Mouse (Mus musculus) hindbrain, embryonic 11.5 days (tissue): Measurements from ENCODE around the gene Amigo1. TPM values are rescaled to one million over a fixed set of nuclear protein-coding genes. Genes with fewer than 3 reads are reported as not detected.

Source experiments
- ATAC-seq: fragments of 200-750 bp; cut with Nextera tagmentation; 2 replicates; pipeline ENCODE4 v1.8.0; 2017; ENCODE audit warnings: mild to moderate bottlenecking, moderate TSS enrichment, moderate library complexity; ENCODE audit not compliant: low FRiP score
- DNase-seq: peaks from one replicate; pipeline ENCODE4 v3.0.0-alpha.2; 2015; ENCODE audit warnings: low spot score
- H3K27ac ChIP-seq: fragments of 300-500 bp; sonication (generic); 2 replicates; pipeline ENCODE4 v1.5.1; 2014; ENCODE audit warnings: mild to moderate bottlenecking, low read depth, low read length
- H3K27me3 ChIP-seq: fragments of 300-500 bp; sonication (generic); 2 replicates; pipeline ENCODE4 v1.6.1; 2014; ENCODE audit warnings: mild to moderate bottlenecking, low read length, moderate library complexity, mixed read lengths; ENCODE audit not compliant: control insufficient read depth, insufficient read depth
- H3K36me3 ChIP-seq: fragments of 300-500 bp; sonication (generic); 2 replicates; pipeline ENCODE4 v1.6.1; 2014; ENCODE audit warnings: mild to moderate bottlenecking, low read length, moderate library complexity, mixed read lengths; ENCODE audit not compliant: control insufficient read depth, insufficient read depth
- H3K4me1 ChIP-seq: fragments of 300-500 bp; sonication (generic); replicated peaks from 2 replicates; pipeline ENCODE4 v1.6.1; 2014; ENCODE audit warnings: low read length, mixed read lengths; ENCODE audit not compliant: control insufficient read depth, insufficient read depth
- H3K4me2 ChIP-seq: fragments of 300-500 bp; sonication (generic); replicated peaks from 2 replicates; pipeline ENCODE4 v1.6.1; 2014; ENCODE audit warnings: mild to moderate bottlenecking, low read depth, low read length
- H3K4me3 ChIP-seq: fragments of 300-500 bp; sonication (generic); 2 replicates; pipeline ENCODE4 v1.5.1; 2014; ENCODE audit warnings: low read depth, low read length
- H3K9ac ChIP-seq: fragments of 300-500 bp; sonication (generic); 2 replicates; pipeline ENCODE4 v1.6.1; 2014; ENCODE audit warnings: low read depth, low read length
- H3K9me3 ChIP-seq: fragments of 300-500 bp; sonication (generic); 2 replicates; pipeline ENCODE4 v1.6.1; 2016; ENCODE audit warnings: low read length; ENCODE audit not compliant: control insufficient read depth
- WGBS: fragments of 180-500 bp; shearing (Covaris S2); extraction: QIAGEN DNeasy Blood & Tissue Kit; methylation state at CpG from one replicate; pipeline ENCODE4 v1.1.7; 2014; 5-methylcytosine and 5-hydroxymethylcytosine counted together
- polyA plus RNA-seq: library from polyadenylated mRNA; unstranded; fragments of >200 nt; fragmentation: Nextera tagmentation; extraction: Ambion mirVana; gene quantifications from 2 replicates; pipeline ENCODE4 v1.2.1, GENCODE M21; 2014

The Amigo1 gene
- polyA plus RNA-seq, 1 experiment from 2014 or later, result 4.2 TPM

DNA sequence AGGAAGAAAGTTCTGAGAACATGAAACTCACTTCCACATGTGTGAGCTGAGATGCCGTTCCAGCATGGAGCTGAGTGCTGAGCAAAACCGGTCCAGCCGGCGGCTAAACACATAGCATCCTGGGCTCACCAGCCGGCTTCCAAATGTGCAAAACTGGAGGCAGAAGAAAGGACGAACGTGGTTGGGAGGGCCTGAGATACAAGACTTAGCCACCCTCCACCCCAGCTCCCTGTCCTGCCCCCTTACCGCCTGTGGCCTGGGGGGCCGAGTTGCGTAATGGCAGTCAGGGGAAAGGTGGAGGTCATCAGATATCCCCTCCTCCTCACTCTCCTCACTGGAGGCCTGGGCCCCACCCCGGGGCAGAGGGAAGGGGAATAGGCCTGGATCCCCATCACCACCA lies 18.3 kb downstream of the Amigo1 start:
- Histone ChIP-seq H3K36me3 (peaks cover 3% of the 10 kb centered on the region; the same call in 1 of the 2 replicates), H3K27ac (no peak overlapping the region), H3K4me3 (no peak overlapping the region), H3K9ac (no peak overlapping the region), H3K9me3 (no peaks in the 10 kb centered on the region), H3K4me1 (peaks cover 3% of the 10 kb centered on the region), H3K27me3 (no peaks in the 10 kb centered on the region), H3K4me2 (no peak overlapping the region)
- 90% methylated on average over 11 of the region's 11 CpGs for WGBS
- ATAC-seq (no peak), DNase-seq (no peak)

DNA sequence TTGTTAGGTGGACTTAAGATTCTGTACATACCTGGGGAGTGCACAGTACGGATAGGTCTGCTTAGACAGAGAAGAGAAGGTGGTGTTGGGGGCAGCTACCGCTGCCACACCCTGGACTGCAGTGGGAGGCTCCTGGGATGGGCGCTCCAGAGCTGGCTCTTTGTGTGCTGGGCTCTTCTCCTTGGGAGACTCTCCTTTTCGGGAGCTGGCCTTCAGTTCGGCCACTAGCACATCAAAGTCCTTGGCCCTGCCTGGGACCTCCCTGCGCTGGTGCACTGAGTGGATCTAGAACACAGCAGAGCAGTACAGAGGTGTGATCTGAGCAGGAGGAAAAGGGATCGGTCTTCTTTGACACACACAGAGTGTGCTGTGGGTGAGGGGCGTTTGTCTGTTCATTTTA lies 19.5 kb downstream of the Amigo1 start:
- DNase-seq (no peak), ATAC-seq (no peak)
- Histone ChIP-seq H3K27ac (no peak overlapping the region), H3K4me1 (peaks cover 3% of the 10 kb centered on the region), H3K9me3 (no peaks in the 10 kb centered on the region), H3K9ac (no peak overlapping the region), H3K4me3 (no peak overlapping the region), H3K36me3 (peaks cover 3% of the 10 kb centered on the region; the same call in 1 of the 2 replicates), H3K27me3 (no peaks in the 10 kb centered on the region), H3K4me2 (no peak overlapping the region)
- 83% methylated on average over 8 of the region's 8 CpGs for whole genome bisulfite sequencing

DNA sequence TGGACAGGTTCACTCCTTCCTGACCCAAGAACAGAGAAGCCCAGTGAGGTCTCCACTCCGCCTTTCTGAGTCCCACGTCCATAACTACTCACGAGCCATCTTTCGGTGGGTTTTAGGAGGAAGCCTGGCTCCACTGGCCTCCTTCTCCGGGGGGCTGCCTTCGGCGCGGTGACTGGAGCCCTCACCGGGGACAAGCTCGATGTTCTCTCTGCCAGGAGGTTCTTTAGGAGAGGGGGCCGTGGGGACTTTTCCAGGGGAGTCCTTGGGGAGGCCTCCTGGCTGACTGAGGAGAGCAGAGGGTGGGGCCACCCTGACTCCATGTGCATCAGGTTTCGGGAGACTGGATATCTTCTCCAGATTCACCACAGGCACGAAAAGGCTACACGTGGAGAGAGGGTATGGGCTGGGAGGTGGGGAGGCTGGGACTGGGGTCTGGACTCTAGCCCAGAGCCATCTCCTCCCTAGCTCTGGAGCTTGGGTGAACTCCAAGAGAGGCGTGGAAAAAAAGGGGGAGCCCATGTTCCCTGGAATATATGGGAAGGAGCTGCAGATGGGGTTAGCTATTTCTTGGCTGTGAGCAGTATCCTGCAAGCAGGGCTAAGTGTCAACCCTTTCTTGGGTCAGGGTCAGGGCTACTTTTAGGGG lies 20.7 kb downstream of the Amigo1 start:
- Histone ChIP-seq H3K9ac (no peak overlapping the region), H3K4me2 (no peak overlapping the region), H3K27me3 (no peaks in the 10 kb centered on the region), H3K27ac (no peak overlapping the region), H3K4me3 (no peak overlapping the region), H3K4me1 (no peaks in the 10 kb centered on the region; the same call in none of the 2 replicates), H3K36me3 (peaks cover 3% of the 10 kb centered on the region; the same call in 1 of the 2 replicates), H3K9me3 (no peaks in the 10 kb centered on the region)
- DNase-seq, result no peak
- 90% methylated on average over 15 of the region's 15 CpGs for WGBS
- ATAC-seq, result no peak

DNA sequence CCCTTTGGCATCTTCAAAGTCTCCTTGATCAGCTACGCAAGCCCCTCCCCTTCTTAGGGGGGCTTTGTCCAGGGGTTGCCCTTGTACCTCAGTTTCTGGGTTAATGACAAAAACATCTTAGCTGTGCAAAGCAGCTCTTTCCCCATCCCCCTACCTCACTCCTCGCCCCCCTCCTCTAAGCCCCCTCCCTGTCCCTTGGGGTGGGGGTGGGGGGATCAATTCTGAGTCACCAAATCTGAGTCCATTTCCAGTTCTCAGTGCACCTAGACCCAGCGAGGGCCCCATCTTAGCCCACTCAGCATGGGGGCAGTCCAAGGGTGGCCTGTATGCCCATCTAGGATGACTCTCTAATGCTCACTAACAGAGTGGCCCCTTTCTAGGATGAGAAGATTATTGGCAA lies 22.9 kb downstream of the Amigo1 start:
- H3K9ac ChIP-seq, result peak overlapping the region; percentile 89
- H3K27me3 ChIP-seq, result no peaks in the 10 kb centered on the region
- ATAC-seq (no peak), DNase-seq (no peak)
- no peaks in the 10 kb centered on the region; the same call in none of the 2 replicates for H3K4me1 ChIP-seq
- peaks cover 3% of the 10 kb centered on the region; the same call in 1 of the 2 replicates for H3K36me3 ChIP-seq
- no peaks in the 10 kb centered on the region for H3K9me3 ChIP-seq
- H3K4me3 ChIP-seq, result peak overlapping the region; percentile 68
- H3K27ac ChIP-seq, result peak overlapping the region; percentile 96; the same call in 1 of the 2 replicates
- 63% methylated on average over 3 of the region's 3 CpGs for WGBS
- peak overlapping the region; percentile 67 for H3K4me2 ChIP-seq

DNA sequence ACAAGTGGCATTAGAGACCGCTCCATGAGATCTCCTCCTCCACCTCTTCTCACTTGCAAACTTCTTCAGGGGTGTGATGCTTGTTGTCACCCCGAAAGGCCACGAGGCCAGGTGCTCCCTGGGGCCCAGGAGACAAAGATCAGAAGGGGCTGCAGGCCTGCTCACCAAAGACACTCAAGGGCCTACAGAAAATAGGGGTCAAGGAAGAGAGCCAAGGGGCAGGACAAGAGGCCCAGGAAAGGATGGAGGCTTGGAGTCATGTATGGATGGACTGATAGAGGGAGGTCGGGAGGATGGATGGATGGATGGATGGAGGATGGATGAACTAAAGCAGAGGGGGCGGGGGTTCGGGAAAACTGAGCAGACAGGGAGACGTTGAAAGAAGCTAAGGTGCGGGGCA lies 23.4 kb downstream of the Amigo1 start:
- no peaks in the 10 kb centered on the region; the same call in none of the 2 replicates for H3K4me1 ChIP-seq
- DNase-seq (no peak), ATAC-seq (peak; percentile 21)
- 8% methylated on average over 8 of the region's 8 CpGs for WGBS
- H3K27ac ChIP-seq, result peak overlapping the region; percentile 96
- peak overlapping the region; percentile 68 for H3K4me3 ChIP-seq
- peaks cover 3% of the 10 kb centered on the region; the same call in 1 of the 2 replicates for H3K36me3 ChIP-seq
- no peaks in the 10 kb centered on the region for H3K9me3 ChIP-seq
- H3K4me2 ChIP-seq, result peak overlapping the region; percentile 67
- H3K27me3 ChIP-seq, result no peaks in the 10 kb centered on the region
- peak overlapping the region; percentile 89 for H3K9ac ChIP-seq

DNA sequence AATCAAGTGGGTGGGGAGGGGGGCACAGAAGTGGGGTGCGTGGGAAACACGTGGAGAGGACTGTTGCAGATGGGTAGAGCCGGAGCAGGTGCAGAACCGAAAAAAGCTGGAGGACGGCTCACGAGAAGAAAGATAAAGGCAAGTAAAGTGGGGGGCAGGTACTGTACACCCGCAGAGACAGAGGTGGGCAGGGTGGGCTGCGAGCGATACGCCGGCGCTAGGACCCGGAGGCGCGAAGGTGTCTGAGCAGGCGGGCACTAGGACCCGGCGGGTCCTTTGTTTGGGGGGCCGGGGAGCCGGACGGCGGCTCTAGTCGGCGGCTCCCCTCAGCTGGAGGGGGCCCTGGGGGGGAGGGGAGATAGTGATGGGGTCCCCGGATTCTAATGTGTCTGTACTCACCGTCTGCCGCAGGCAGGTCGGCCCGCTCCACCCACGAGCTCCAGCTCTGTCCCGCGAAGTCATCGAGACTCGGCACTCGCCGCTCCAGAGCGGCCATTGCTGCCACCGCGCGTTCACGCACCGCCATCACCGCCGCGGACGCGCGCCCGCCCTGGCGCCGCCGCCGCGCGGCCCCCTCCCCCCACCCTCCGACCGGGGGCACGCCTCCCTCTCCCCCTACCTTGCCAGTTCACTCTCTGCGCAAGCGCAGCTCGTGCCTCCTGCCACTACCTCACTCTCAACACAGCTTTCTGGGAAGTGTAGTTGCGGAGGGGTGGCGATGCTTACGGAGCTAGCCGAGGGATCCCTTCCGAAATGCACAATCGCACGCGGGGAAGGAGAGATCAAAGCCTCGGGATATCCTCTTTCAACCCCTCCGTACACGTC lies 24.0 kb downstream of the Amigo1 start:
- H3K9me3 ChIP-seq, result no peaks in the 10 kb centered on the region
- no peaks in the 10 kb centered on the region; the same call in none of the 2 replicates for H3K4me1 ChIP-seq
- H3K4me3 ChIP-seq, result peak overlapping the region; percentile 68
- peak overlapping the region; percentile 89 for H3K9ac ChIP-seq
- no peaks in the 10 kb centered on the region for H3K27me3 ChIP-seq
- peaks cover 3% of the 10 kb centered on the region; the same call in 1 of the 2 replicates for H3K36me3 ChIP-seq
- H3K27ac ChIP-seq, result peak overlapping the region; percentile 96
- H3K4me2 ChIP-seq, result peak overlapping the region; percentile 75
- peak; percentile 96 for ATAC-seq
- WGBS, result under 1% methylated on average over 48 of the region's 72 CpGs
- peak; percentile 98 for DNase-seq

DNA sequence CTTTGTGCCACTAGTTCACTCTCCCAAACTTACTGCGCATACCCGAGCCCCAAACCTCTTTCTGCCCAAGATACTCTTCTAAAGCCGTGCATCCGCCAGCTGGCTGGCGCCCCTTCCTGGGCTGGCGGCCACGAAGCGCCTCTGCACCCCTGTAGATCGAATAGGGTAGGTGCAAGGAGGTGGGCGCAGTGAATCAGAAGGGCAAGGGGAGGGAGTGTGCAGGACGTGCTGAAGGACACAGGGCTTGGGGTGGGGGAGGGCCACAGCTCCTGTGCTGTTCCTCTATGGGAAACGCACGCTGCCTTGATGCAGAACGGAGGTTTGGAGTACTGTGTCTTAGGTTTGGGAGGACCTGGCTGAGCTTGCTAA lies 24.6 kb downstream of the Amigo1 start, which contains the start of gene Atxn7l2:
TSS of gene Atxn7l2 (minus strand) at position 164 of the 369 bp plus-strand sequence.
- peak; percentile 86 for ATAC-seq
- Histone ChIP-seq H3K9ac (peak within 1 kb of the TSS; percentile 89), H3K4me1 (no peaks in the 10 kb centered on the region; the same call in none of the 2 replicates)

DNA sequence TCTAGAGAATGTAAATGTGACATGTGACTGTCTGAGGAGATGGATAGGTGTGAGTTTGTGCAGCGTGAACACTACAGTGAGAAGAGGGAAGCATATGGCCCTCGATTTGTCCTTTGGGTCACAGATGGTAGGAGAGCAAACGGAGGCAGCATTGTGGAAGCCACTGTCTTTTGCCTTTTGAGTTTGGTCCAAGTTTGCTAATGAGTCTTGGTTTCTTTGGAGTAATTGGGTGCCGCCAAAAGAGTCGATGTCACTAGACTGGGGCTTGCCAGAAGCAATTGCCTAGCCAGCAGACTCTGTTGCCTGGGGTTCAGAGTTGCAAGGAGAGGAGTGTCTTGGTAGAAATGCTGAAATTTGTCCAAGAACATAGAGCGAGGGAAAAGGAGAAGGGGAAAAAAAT lies 25.7 kb downstream of the Amigo1 start:
- no peaks in the 10 kb centered on the region for H3K27me3 ChIP-seq
- H3K36me3 ChIP-seq, result no peaks in the 10 kb centered on the region
- H3K9me3 ChIP-seq, result no peaks in the 10 kb centered on the region
- no peak for ATAC-seq
- no peak overlapping the region for H3K27ac ChIP-seq
- no peak overlapping the region for H3K9ac ChIP-seq
- H3K4me1 ChIP-seq, result no peaks in the 10 kb centered on the region; the same call in none of the 2 replicates
- H3K4me3 ChIP-seq, result no peak overlapping the region
- 85% methylated on average over 6 of the region's 6 CpGs for WGBS
- no peak overlapping the region for H3K4me2 ChIP-seq
- no peak for DNase-seq

More for the DNA sequence above, 24.6 kb downstream of the Amigo1 start, which contains the start of gene Atxn7l2:
- Histone ChIP-seq H3K27ac (peak within 1 kb of the TSS; percentile 96), H3K27me3 (no peaks in the 10 kb centered on the region), H3K9me3 (no peaks in the 10 kb centered on the region), H3K4me3 (peak within 1 kb of the TSS; percentile 68), H3K36me3 (no peaks in the 10 kb centered on the region), H3K4me2 (peak within 1 kb of the TSS; percentile 75)
- WGBS, result 0% methylated on average over 14 of the region's 14 CpGs
- DNase-seq, result no peak
